Mouse (Mus musculus) myocyte (in vitro differentiated cells): Measurements from ENCODE around the gene Samd4.

Source experiments
- CEBPB ChIP-seq: IDR thresholded peaks from 2 replicates; pipeline ENCODE4 v1.6.1; 2011; ENCODE audit warnings: mild to moderate bottlenecking, moderate library complexity; ENCODE audit not compliant: poor library complexity, insufficient read depth, severe bottlenecking
- E2F4 ChIP-seq: IDR thresholded peaks from one replicate; pipeline ENCODE4 v1.6.1; 2011; ENCODE audit warnings: mild to moderate bottlenecking, control low read depth, moderate library complexity; ENCODE audit not compliant: insufficient read depth
- MAX ChIP-seq: IDR thresholded peaks from one replicate; pipeline ENCODE4 v1.6.1; 2011; ENCODE audit warnings: low read depth, mild to moderate bottlenecking, control low read depth
- POLR2A ChIP-seq: IDR thresholded peaks from one replicate; pipeline ENCODE4 v1.6.1; 2011; ENCODE audit warnings: low read depth, mild to moderate bottlenecking, control low read depth, moderate library complexity; ENCODE audit not compliant: insufficient read length
- SRF ChIP-seq: IDR thresholded peaks from one replicate; pipeline ENCODE4 v1.6.1; 2011; ENCODE audit warnings: low read depth; ENCODE audit not compliant: control insufficient read depth, insufficient read length
- USF1 ChIP-seq: IDR thresholded peaks from one replicate; pipeline ENCODE4 v1.6.1; 2011; ENCODE audit warnings: low read depth, mild to moderate bottlenecking, control low read depth, moderate library complexity

- TF ChIP-seq POLR2A (no peak), SRF (no peak), USF1 (no peak), CEBPB (no peak), E2F4 (no peak), MAX (no peak)
Measured at GRCm38 (mm10) chr14:46944411-46944810, 61.8 kb downstream of the Samd4 start.
